Mouse (Mus musculus) retina, postnatal 7 days (tissue): ENCODE data around the gene Cmpk1.

Experiments
- DNase-seq: peaks from one replicate; pipeline ENCODE4 v3.0.0-alpha.2; 2012; ENCODE audit warnings: low read depth, low spot score

Cmpk1 gene

DNA sequence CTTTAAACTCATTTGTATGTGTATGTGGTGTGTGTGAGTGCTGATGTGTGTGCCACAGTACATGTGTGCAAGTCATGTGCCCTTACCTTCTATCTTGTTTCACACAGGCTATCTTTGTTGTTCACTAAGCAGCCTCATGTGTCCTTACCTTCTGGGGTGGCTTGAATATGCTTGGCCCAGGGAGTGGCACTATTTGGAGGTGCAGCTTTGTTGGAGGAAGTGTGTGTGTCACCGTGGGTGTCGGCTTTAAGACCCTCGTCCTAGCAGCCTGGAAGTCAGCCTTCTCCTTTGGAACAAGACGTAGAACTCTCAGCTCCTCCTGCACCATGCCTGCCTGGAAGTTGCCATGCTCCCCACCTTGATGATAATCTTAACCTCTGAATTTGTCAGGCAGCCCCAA lies 40.6 kb downstream of the Cmpk1 start:
- DNase-seq: no peak

GRCm38 (mm10) chr4:114945021-114945420 lies 42.0 kb downstream of the Cmpk1 start:
- no peak for DNase-seq

GRCm38 (mm10) chr4:114942583-114942982 lies 44.5 kb downstream of the Cmpk1 start:
- DNase-seq: no peak

GRCm38 (mm10) chr4:114942112-114942511 lies 44.9 kb downstream of the Cmpk1 start:
- DNase-seq: no peak

DNA sequence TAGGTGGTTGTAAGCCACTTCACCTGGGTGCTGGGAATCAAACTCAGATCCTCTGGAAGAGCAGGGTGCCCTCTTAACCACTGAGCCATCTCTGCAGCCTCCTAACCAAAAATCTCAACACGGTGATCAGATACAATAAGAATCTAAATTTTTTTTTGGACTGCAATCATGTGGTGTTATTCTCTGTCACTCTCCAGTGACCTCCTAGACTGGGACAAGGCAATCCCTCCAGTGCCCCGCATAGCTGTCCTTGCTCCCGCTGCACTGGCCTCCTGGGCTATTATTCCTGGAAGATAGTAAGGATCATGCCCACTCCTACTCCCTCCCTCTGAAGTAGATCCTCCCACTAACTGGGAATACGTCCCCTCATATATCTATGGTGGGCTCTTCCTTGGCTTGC lies 45.7 kb downstream of the Cmpk1 start:
- DNase-seq: no peak

DNA sequence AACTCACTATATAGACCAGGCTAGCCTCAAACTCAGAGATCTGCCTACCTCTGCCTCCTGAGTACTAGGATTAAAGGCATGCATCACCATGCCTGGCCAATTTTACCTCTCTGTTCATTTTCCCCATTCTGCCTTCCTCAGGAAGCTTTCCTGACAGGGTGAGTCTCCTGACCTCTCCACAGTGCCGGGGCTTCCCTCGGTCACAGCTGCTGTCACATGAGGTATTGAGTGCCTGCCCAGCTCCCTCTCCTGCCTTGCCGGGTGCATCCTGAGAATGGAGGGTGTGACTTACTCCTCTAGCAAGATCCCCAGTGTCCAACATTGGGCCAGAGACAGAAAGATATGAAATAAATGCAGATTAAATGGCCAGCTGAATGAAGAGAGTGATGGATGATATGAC lies 48.8 kb downstream of the Cmpk1 start:
- DNase-seq: no peak

- no peak for DNase-seq
Measured at GRCm38 (mm10) chr4:114937459-114938047, 49.5 kb downstream of the Cmpk1 start.

GRCm38 (mm10) chr4:114934188-114934587 lies 52.9 kb downstream of the Cmpk1 start:
- no peak for DNase-seq

DNA sequence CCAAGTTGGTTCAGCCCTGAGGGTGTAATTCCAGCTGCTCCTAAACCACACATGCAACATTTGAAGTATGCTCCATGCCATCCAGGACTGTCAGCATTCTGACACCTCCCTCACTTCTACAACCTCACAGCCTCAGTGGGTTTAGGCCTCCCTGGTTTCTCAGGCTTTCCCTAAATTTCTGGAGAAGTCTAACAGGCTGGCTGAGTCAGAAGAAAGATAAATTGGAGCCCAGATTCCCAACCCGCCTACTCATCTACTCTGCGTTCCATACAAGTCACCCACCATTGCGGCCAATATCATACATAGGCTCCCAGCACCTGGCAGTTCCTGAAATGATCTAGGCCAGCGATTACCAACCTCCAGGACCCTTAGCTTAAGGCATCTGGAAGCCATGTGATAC lies 54.3 kb downstream of the Cmpk1 start:
- no peak for DNase-seq

DNA sequence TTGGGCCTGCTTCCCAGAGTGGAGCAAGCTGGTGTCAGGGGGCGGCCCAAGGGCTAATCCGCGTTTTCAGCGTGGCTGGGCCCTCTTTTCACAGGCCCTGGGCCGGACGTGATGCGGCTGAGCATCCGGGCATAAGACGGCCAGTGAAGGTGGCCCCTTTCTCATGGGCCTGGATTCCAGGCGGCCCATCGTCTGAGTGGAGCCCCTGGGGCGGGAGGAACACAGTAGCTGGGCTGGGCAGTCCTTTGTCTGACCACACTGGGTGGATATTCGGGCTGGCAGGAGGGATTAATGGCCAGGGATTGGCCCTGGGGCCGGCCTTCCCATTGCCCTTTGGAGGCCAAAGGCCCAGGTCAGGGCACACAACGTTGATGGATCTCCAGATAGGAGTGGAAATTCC lies 57.9 kb downstream of the Cmpk1 start:
- DNase-seq: no peak

DNA sequence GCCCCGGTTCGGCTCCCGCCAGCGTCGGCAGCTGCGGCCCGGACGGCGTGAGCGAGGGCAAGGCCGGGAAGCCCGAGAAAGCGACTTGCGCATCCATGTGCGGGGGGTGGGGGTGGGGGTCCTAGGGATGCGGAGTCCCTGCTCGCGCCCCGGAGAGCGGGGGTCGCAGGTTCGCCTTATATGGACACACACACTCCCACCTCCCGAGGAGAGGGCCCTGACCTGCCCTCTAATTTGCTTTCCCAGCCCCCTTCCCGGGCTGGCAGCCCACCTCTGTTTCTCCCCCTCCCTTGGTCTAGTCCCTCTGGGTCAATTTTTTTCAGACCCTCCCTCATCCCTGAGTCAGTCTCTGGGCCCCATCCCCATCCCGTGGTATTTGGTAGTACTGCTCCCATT lies 61.1 kb downstream of the Cmpk1 start, which contains the start of gene Foxe3:
Foxe3 (minus strand) TSS at position 97 of the 396 bp plus-strand sequence.
- no peak for DNase-seq

DNA sequence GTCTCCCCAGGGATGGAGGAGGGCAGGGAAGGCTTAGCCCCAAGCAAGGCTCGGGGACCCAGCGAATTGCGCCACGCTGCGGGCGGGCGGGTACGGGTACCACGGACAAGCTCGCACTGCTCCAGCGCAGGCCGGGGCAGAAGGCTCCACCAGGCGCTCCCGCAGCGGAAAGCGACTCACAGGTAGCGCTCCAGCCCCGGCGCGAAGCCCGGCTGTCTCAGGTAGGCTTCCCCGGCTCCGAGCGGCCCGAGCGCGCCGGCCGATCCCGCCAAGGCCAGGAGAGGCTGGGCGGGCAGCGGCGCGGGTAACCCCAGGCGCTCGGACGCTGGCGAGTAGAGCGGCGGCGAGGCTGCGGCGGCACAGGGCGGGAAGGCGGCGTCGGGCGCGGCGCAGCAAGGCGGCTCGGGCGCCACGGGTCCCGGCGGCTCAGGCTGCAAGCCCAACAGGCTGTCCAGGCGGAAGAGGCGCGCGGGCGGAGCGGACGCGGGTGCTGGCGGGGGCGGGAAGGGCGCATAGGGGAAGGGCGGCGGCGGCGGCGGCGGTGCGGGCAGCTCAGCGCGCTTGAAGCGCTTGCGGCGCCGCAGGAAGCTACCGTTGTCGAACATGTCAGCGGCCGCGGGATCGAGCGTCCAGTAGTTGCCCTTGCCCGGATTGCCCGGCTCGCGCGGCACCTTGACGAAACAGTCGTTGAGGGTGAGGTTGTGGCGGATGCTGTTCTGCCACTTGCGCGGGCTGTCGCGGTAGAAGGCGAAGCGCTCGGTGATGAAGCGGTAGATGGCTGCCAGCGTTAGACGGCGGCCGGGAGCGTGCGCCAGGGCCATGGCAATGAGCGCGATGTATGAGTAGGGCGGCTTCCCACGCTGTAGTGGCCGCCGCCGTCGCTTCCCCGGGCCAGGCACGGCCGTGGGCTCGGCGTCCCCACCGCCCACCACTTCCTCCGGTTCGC lies 61.8 kb downstream of the Cmpk1 start:
- no peak for DNase-seq

GRCm38 (mm10) chr4:114917091-114917490 lies 70.0 kb downstream of the Cmpk1 start:
- DNase-seq: no peak

DNA sequence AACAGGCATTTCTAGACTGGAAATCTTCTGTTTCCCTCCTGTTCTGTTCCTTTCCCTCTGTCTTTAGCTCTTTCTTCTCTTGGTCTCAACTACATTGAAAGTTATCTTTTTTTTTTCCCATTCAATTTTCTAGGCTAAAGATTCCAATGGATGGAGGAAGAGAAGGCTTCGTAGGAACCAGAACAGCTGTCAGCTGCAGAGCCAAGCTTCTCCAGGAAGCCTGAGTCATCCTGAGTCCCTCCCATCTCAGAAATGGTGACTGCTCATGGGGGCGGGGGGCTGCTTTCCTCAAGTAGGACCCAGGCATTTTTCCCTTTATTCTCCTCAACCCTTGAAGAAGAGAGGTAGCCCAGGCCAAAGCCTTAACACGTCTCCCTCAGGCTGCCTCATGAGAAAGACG lies 71.0 kb downstream of the Cmpk1 start:
- no peak for DNase-seq

GRCm38 (mm10) chr4:114913594-114913962 lies 73.5 kb downstream of the Cmpk1 start:
- DNase-seq: peak; percentile 56

DNA sequence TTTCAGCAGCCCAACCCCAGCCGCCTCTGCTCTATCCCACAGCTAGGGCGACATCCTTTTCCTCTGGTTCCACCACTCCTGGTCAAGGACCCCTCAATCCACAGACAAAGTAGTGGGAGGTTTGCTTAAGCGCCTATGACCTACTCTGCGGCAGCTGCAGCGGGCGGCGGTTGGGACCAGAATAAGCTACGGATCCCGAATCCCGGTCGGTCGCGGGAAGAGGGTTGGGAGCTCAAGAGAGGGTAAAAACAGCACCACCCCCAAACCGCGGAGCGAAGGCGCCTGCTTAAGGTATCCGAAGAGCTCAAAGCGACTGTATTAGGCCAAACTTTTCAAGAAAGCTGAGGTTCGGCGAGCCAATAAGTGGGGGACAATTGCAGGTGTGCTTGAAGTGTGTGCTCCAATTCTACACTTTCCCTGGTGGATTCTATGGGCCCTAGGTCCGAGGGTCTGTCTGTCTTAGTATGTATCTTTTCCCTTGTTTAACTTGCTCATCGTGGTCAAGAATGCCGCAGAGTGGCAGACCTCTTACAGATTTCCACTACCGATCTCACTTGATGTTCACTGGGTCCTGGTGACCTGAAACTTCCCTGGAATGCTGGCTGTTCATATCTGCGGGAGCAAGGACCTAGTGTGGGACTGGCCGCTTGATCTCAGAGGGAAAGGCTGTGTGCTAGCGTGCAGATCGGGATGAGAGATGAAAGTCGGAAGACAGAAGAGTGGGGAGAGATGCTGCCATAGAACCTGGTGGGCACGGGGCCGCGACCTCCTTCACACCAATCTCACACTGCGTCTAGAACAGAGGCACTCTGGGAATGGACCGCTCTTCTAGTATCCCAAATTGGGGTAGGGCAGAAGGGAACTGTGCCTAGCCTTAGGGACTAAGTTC lies 74.1 kb downstream of the Cmpk1 start:
- no peak for DNase-seq

GRCm38 (mm10) chr4:114909602-114910484 lies 77.2 kb downstream of the Cmpk1 start:
- no peak for DNase-seq
